Mouse (Mus musculus): Measurements from ENCODE around the gene Ift80.
A peak's percentile ranks its signal among the peaks of the same experiment; 100 is the strongest.
"Not testable (repeated sequence)": the region's sequence is repeated elsewhere in the genome, so short reads cannot be mapped to it uniquely, and the experiment has no call there.

Gene Ift80

GRCm38 (mm10) chr3:68980898-68981297 lies 23.5 kb downstream of the Ift80 start:
- DNase-seq, result peak; percentile 60 to 74

- DNase-seq, result no peak
Observed at GRCm38 (mm10) chr3:68979187-68979586, 25.2 kb downstream of the Ift80 start.

GRCm38 (mm10) chr3:68977696-68978095 lies 26.7 kb downstream of the Ift80 start:
- no peak for DNase-seq

- DNase-seq, result no peak
Observed at GRCm38 (mm10) chr3:68975533-68976490, 28.6 kb downstream of the Ift80 start.

GRCm38 (mm10) chr3:68974639-68975532 lies 29.5 kb downstream of the Ift80 start:
- peak in 1 of 2 experiments; percentile 57 for DNase-seq

- peak in 1 of 2 experiments; percentile 47 for DNase-seq
Observed at GRCm38 (mm10) chr3:68973574-68973973, 30.8 kb downstream of the Ift80 start.

GRCm38 (mm10) chr3:68969091-68969590 lies 35.2 kb downstream of the Ift80 start:
- no peak for DNase-seq

- peak in 1 of 2 experiments; percentile 69 for DNase-seq
Observed at GRCm38 (mm10) chr3:68967404-68967803, 37.0 kb downstream of the Ift80 start.

GRCm38 (mm10) chr3:68966527-68967285 lies 37.7 kb downstream of the Ift80 start:
- no peak for DNase-seq

GRCm38 (mm10) chr3:68964682-68965081 lies 39.7 kb downstream of the Ift80 start:
- DNase-seq, result peak in 1 of 2 experiments; percentile 57

GRCm38 (mm10) chr3:68957413-68957812 lies 47.0 kb downstream of the Ift80 start:
- DNase-seq, result no peak

GRCm38 (mm10) chr3:68956454-68956853 lies 47.9 kb downstream of the Ift80 start:
- DNase-seq, result no peak

GRCm38 (mm10) chr3:68954487-68954886 lies 49.9 kb downstream of the Ift80 start:
- DNase-seq, result no peak

- no peak for DNase-seq
Observed at GRCm38 (mm10) chr3:68952707-68953106, 51.7 kb downstream of the Ift80 start.

- DNase-seq, result not testable (repeated sequence)
Observed at GRCm38 (mm10) chr3:68951971-68952370, 52.4 kb downstream of the Ift80 start.

- DNase-seq, result no peak
Observed at GRCm38 (mm10) chr3:68949381-68949780, 55.0 kb downstream of the Ift80 start.

GRCm38 (mm10) chr3:68948918-68949317 lies 55.5 kb downstream of the Ift80 start:
- DNase-seq, result no peak

- DNase-seq, result no peak
Observed at GRCm38 (mm10) chr3:68941867-68942266, 62.5 kb downstream of the Ift80 start.

- no peak for DNase-seq
Observed at GRCm38 (mm10) chr3:68940311-68940710, 64.1 kb downstream of the Ift80 start.

GRCm38 (mm10) chr3:68939312-68939711 lies 65.1 kb downstream of the Ift80 start:
- no peak for DNase-seq

- DNase-seq, result no peak
Observed at GRCm38 (mm10) chr3:68936709-68937108, 67.7 kb downstream of the Ift80 start.

GRCm38 (mm10) chr3:68935498-68935897 lies 68.9 kb downstream of the Ift80 start:
- DNase-seq, result no peak

All from thymus, adult 18-20 months (tissue).